Mouse (Mus musculus) liver, embryonic 14.5 days (tissue): ENCODE data around the gene Plppr1. TPM values are rescaled to one million over a fixed set of nuclear protein-coding genes. Genes with fewer than 3 reads are reported as not detected.

Experiments used
- ATAC-seq: fragments of 200-750 bp; cut with Nextera tagmentation; 2 replicates; pipeline ENCODE4 v1.8.0; 2017; ENCODE audit warnings: moderate number of reproducible peaks, mild to moderate bottlenecking, moderate library complexity; ENCODE audit not compliant: insufficient read depth
- DNase-seq, 3 experiments: peaks; one replicate each; pipeline ENCODE4 v3.0.0-alpha.2; 2012 to 2013; ENCODE audit warnings: low read depth in 3 of 3, low spot score in 3 of 3
- H3K27ac ChIP-seq: fragments of 300-500 bp; sonication (generic); 2 replicates; pipeline ENCODE4 v1.5.1; 2014; ENCODE audit warnings: moderate library complexity, mild to moderate bottlenecking, control low read depth, inconsistent platforms
- H3K27me3 ChIP-seq: fragments of 300-500 bp; sonication (generic); 2 replicates; pipeline ENCODE4 v1.6.1; 2014; ENCODE audit warnings: mild to moderate bottlenecking, low read length, moderate library complexity; ENCODE audit not compliant: control insufficient read depth, insufficient read depth
- H3K36me3 ChIP-seq: fragments of 300-500 bp; sonication (generic); replicated peaks from 2 replicates; pipeline ENCODE4 v1.6.1; 2014; ENCODE audit warnings: low read depth; ENCODE audit not compliant: control insufficient read depth, insufficient read depth
- H3K4me1 ChIP-seq, 2 experiments: fragments of 200-500 bp in 1 of 2; fragments of 300-500 bp in 1 of 2; sonication (generic) in 1 of 2; replicated peaks; 2 replicates each; pipeline ENCODE4 v1.6.1; 2012 to 2014; ENCODE audit warnings: antibody characterized with exemption in 1 of 2, inconsistent platforms in 1 of 2, low read length in 1 of 2; ENCODE audit not compliant: control insufficient read depth in 2 of 2, insufficient read depth in 2 of 2
- H3K4me2 ChIP-seq: fragments of 300-500 bp; sonication (generic); 2 replicates; pipeline ENCODE4 v1.6.1; 2014; ENCODE audit warnings: low read depth, mild to moderate bottlenecking, control low read depth, moderate library complexity
- H3K4me3 ChIP-seq, 2 experiments: fragments of 200-500 bp in 1 of 2; fragments of 300-500 bp in 1 of 2; sonication (generic) in 1 of 2; 2 replicates each; pipeline ENCODE4 v1.5.1; 2012 to 2014; ENCODE audit warnings: low read depth in 2 of 2, low read length in 2 of 2, mild to moderate bottlenecking in 2 of 2, control low read depth in 1 of 2, inconsistent platforms in 1 of 2, moderate library complexity in 1 of 2; ENCODE audit not compliant: insufficient read depth in 1 of 2
- H3K9ac ChIP-seq: fragments of 300-500 bp; sonication (generic); replicated peaks from 2 replicates; pipeline ENCODE4 v1.6.1; 2014; ENCODE audit warnings: mild to moderate bottlenecking, control low read depth, moderate library complexity
- H3K9me3 ChIP-seq: fragments of 300-500 bp; sonication (generic); 2 replicates; pipeline ENCODE4 v1.6.1; 2016; ENCODE audit warnings: low read length, mixed read lengths; ENCODE audit not compliant: control insufficient read depth
- CTCF ChIP-seq: IDR thresholded peaks from 2 replicates; pipeline ENCODE4 v1.5.1; 2016; ENCODE audit warnings: antibody characterized with exemption, low read depth, control low read depth
- EP300 ChIP-seq: IDR thresholded peaks from 2 replicates; pipeline ENCODE4 v1.6.1; 2016; ENCODE audit warnings: antibody characterized with exemption, low read depth
- WGBS: fragments of 180-500 bp; shearing (Covaris S2); extraction: QIAGEN DNeasy Blood & Tissue Kit; methylation state at CpG from one replicate; pipeline ENCODE4 v1.1.7; 2014; ENCODE audit not compliant: insufficient replicate concordance; 5-methylcytosine and 5-hydroxymethylcytosine counted together
- polyA plus RNA-seq, 2 experiments: library from polyadenylated mRNA; depleted of rRNA in 1 of 2; stranded (reverse) in 1 of 2; unstranded in 1 of 2; fragments of >200 nt; fragmentation: Nextera tagmentation in 1 of 2; extraction: Ambion mirVana in 1 of 2; gene quantifications; 2 replicates each; pipeline versions ENCODE4 v1.2.1 to v1.2.3; 2012 to 2014

Plppr1 gene
- polyA plus RNA-seq, 2 experiments, result 0.11 to 0.34 TPM

- Histone ChIP-seq H3K4me3 (no peak overlapping the region), H3K9ac (no peak overlapping the region), H3K9me3 (no peaks in the 10 kb centered on the region), H3K27me3 (no peaks in the 10 kb centered on the region), H3K4me2 (no peak overlapping the region), H3K36me3 (no peaks in the 10 kb centered on the region), H3K4me1 (no peaks in the 10 kb centered on the region), H3K27ac (no peak overlapping the region)
- DNase-seq (no peak), ATAC-seq (no peak)
- WGBS, result 49% methylated on average over 7 of the region's 7 CpGs
- no peak for TF ChIP-seq EP300
- no peak for TF ChIP-seq CTCF
These were observed 43.1 kb downstream of the Plppr1 start for GRCm38 (mm10) chr4:49101934-49102768.

DNA sequence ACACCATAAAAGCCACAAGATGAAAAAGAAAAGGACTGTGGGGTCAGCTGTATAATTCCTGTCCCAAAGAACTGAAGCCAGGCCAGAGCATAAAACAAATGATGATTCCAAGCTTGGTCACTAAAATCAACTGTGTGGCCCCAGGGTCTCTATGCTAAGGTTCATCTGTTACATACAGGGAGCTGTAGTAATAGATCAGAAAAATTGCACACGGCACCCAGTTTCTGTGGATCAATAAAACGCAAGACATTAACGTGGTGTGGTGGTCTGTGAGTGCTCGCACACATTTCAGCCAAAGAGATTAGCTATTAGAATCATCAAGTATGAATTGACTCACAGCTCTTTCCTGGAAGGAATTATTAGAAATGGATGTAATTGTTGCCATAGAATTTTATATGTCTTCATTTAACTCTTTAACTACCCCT is 43.7 kb downstream of the Plppr1 start:
- Histone ChIP-seq H3K4me3 (no peak overlapping the region), H3K4me2 (no peak overlapping the region), H3K4me1 (no peaks in the 10 kb centered on the region), H3K9ac (no peak overlapping the region), H3K36me3 (no peaks in the 10 kb centered on the region), H3K27me3 (no peaks in the 10 kb centered on the region), H3K9me3 (no peaks in the 10 kb centered on the region), H3K27ac (no peak overlapping the region)
- ATAC-seq, result no peak
- TF ChIP-seq EP300 (no peak), CTCF (no peak)
- WGBS, result 76% methylated on average over 4 of the region's 4 CpGs
- no peak for DNase-seq

GRCm38 (mm10) chr4:49104860-49105259 is 45.8 kb downstream of the Plppr1 start:
- ATAC-seq (no peak), DNase-seq (no peak)

GRCm38 (mm10) chr4:49107895-49108294 is 48.8 kb downstream of the Plppr1 start:
- WGBS, result 66% methylated on average over 4 of the region's 4 CpGs
- no peak overlapping the region for H3K4me3 ChIP-seq

More at GRCm38 (mm10) chr4:49104860-49105259, 45.8 kb downstream of the Plppr1 start:
- no peaks in the 10 kb centered on the region for H3K27me3 ChIP-seq
- H3K4me1 ChIP-seq, result no peaks in the 10 kb centered on the region
- no peaks in the 10 kb centered on the region for H3K36me3 ChIP-seq
- H3K9ac ChIP-seq, result no peak overlapping the region
- H3K4me3 ChIP-seq, result no peak overlapping the region
- H3K4me2 ChIP-seq, result no peak overlapping the region
- 78% methylated on average over 8 of the region's 8 CpGs for WGBS
- no peaks in the 10 kb centered on the region for H3K9me3 ChIP-seq
- no peak overlapping the region for H3K27ac ChIP-seq
- no peak for TF ChIP-seq CTCF
- no peak for TF ChIP-seq EP300

GRCm38 (mm10) chr4:49108371-49108770 is 49.3 kb downstream of the Plppr1 start:
- Histone ChIP-seq H3K9me3 (no peaks in the 10 kb centered on the region), H3K27ac (no peak overlapping the region), H3K4me3 (no peak overlapping the region), H3K9ac (no peak overlapping the region), H3K4me2 (no peak overlapping the region), H3K27me3 (no peaks in the 10 kb centered on the region), H3K4me1 (no peaks in the 10 kb centered on the region), H3K36me3 (no peaks in the 10 kb centered on the region)
- TF ChIP-seq EP300, result no peak
- TF ChIP-seq CTCF, result no peak
- WGBS, result 55% methylated on average over 8 of the region's 8 CpGs
- DNase-seq (no peak), ATAC-seq (no peak)

More at GRCm38 (mm10) chr4:49107895-49108294, 48.8 kb downstream of the Plppr1 start:
- Histone ChIP-seq H3K4me2 (no peak overlapping the region), H3K36me3 (no peaks in the 10 kb centered on the region), H3K9me3 (no peaks in the 10 kb centered on the region), H3K4me1 (no peaks in the 10 kb centered on the region), H3K9ac (no peak overlapping the region), H3K27me3 (no peaks in the 10 kb centered on the region), H3K27ac (no peak overlapping the region)
- ATAC-seq (no peak), DNase-seq (no peak)
- TF ChIP-seq EP300, result no peak
- no peak for TF ChIP-seq CTCF
